Mouse (Mus musculus) stomach, postnatal 0 days (tissue): Measurements from ENCODE around the gene Patl2. TPM values are rescaled to one million over a fixed set of nuclear protein-coding genes. Genes with fewer than 3 reads are reported as not detected.

Source experiments
- ATAC-seq: fragments of 200-750 bp; cut with Nextera tagmentation; 2 replicates; pipeline ENCODE4 v1.8.0; 2017; ENCODE audit not compliant: low FRiP score, low TSS enrichment
- DNase-seq: peaks from one replicate; pipeline ENCODE4 v3.0.0-alpha.2; 2016; ENCODE audit warnings: low spot score
- H3K27ac ChIP-seq: fragments of 300-500 bp; sonication (generic); replicated peaks from 2 replicates; pipeline ENCODE4 v1.5.1; 2014; ENCODE audit warnings: mild to moderate bottlenecking, control low read depth
- H3K27me3 ChIP-seq: fragments of 300-500 bp; sonication (generic); 2 replicates; pipeline ENCODE4 v1.6.1; 2014; ENCODE audit warnings: low read length; ENCODE audit not compliant: control insufficient read depth, insufficient read depth
- H3K36me3 ChIP-seq: fragments of 300-500 bp; sonication (generic); 2 replicates; pipeline ENCODE4 v1.6.1; 2014; ENCODE audit warnings: low read length, mixed read lengths; ENCODE audit not compliant: control insufficient read depth, insufficient read depth
- H3K4me1 ChIP-seq: fragments of 300-500 bp; sonication (generic); replicated peaks from 2 replicates; pipeline ENCODE4 v1.6.1; 2014; ENCODE audit warnings: antibody characterized with exemption; ENCODE audit not compliant: control insufficient read depth, insufficient read depth
- H3K4me2 ChIP-seq: fragments of 300-500 bp; sonication (generic); replicated peaks from 2 replicates; pipeline ENCODE4 v1.6.1; 2014; ENCODE audit warnings: low read depth, mild to moderate bottlenecking, control low read depth, moderate library complexity
- H3K4me3 ChIP-seq: fragments of 300-500 bp; sonication (generic); 2 replicates; pipeline ENCODE4 v1.5.1; 2014; ENCODE audit warnings: low read depth, low read length, control low read depth
- H3K9ac ChIP-seq: fragments of 300-500 bp; sonication (generic); 2 replicates; pipeline ENCODE4 v1.6.1; 2014; ENCODE audit warnings: mild to moderate bottlenecking, low read length, control low read depth, mixed read lengths
- H3K9me3 ChIP-seq: fragments of 300-500 bp; sonication (generic); 2 replicates; pipeline ENCODE4 v1.6.1; 2016; ENCODE audit warnings: low read length; ENCODE audit not compliant: control insufficient read depth
- CTCF ChIP-seq: IDR thresholded peaks from 2 replicates; pipeline ENCODE4 v1.5.1; 2016; ENCODE audit warnings: antibody characterized with exemption, low read depth, mild to moderate bottlenecking, moderate library complexity
- EP300 ChIP-seq: optimal IDR thresholded peaks from 2 replicates; pipeline ENCODE3; 2016; ENCODE audit warnings: antibody characterized with exemption
- WGBS: fragments of 180-500 bp; shearing (Covaris S2); extraction: QIAGEN DNeasy Blood & Tissue Kit; methylation state at CpG from one replicate; pipeline ENCODE4 v1.1.7; 2014; 5-methylcytosine and 5-hydroxymethylcytosine counted together
- polyA plus RNA-seq: library from polyadenylated mRNA; unstranded; fragments of >200 nt; fragmentation: Nextera tagmentation; extraction: Ambion mirVana; gene quantifications from 2 replicates; pipeline ENCODE4 v1.2.1, GENCODE M21; 2015

The Patl2 gene
- polyA plus RNA-seq, 1 experiment from 2014 or later, result not detected

- WGBS, result 71% methylated on average over 3 of the region's 3 CpGs
- TF ChIP-seq CTCF (no peak), EP300 (no peak)
- Histone ChIP-seq H3K4me2 (no peak overlapping the region), H3K9me3 (no peaks in the 10 kb centered on the region), H3K36me3 (no peaks in the 10 kb centered on the region), H3K9ac (no peak overlapping the region), H3K27ac (no peak overlapping the region), H3K27me3 (no peaks in the 10 kb centered on the region), H3K4me1 (no peaks in the 10 kb centered on the region), H3K4me3 (no peak overlapping the region)
- ATAC-seq (no peak), DNase-seq (no peak)
Measured at GRCm38 (mm10) chr2:122210534-122211228, 24.7 kb upstream of the Patl2 start.

DNA sequence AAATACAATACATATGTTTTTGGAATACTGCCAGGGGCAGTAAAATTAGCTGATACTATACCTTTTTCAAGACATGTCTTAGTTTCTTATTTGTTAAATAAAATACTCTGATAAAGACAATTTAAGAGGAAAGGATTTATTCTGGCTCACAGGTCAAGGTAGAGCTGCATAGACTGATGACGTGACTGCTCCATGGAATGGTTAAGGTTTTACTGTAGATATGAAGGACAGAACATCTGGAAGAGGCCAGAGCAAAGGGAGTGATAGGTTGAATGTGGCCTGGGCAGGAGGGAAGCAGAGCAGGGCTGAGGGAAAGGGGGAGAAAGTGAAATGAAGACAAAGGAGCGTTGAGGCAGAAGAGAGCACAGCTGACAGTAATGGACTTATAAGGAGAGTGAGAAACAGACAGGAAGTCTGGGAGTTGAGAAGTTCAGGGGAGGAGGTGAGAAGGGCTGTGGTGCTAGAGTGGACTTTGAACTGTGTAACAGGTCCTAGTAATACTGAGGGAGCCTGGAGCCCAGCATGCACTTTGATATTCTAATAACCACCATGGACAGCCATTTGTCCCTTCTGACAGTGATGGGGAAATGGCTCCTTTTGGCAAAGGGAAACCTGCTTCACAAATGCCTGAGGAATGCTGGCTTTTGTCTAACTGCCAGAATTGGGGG, 20.6 kb upstream of the Patl2 start:
- no peak overlapping the region for H3K4me3 ChIP-seq
- H3K27ac ChIP-seq, result no peak overlapping the region
- H3K9me3 ChIP-seq, result no peaks in the 10 kb centered on the region
- no peaks in the 10 kb centered on the region for H3K27me3 ChIP-seq
- no peaks in the 10 kb centered on the region for H3K4me1 ChIP-seq
- ATAC-seq, result peak; percentile 92
- no peak overlapping the region for H3K4me2 ChIP-seq
- no peak overlapping the region for H3K9ac ChIP-seq
- 43% methylated on average over 2 of the region's 2 CpGs for WGBS
- TF ChIP-seq EP300 (no peak), CTCF (no peak)
- no peaks in the 10 kb centered on the region for H3K36me3 ChIP-seq
- peak; percentile 50 for DNase-seq

- Histone ChIP-seq H3K4me3 (no peak overlapping the region), H3K36me3 (no peaks in the 10 kb centered on the region), H3K4me2 (no peak overlapping the region), H3K9me3 (no peaks in the 10 kb centered on the region), H3K9ac (no peak overlapping the region), H3K27ac (no peak overlapping the region), H3K4me1 (no peaks in the 10 kb centered on the region), H3K27me3 (no peaks in the 10 kb centered on the region)
- 69% methylated on average over 1 of the region's 1 CpGs for WGBS
- no peak for TF ChIP-seq CTCF
- TF ChIP-seq EP300, result no peak
- DNase-seq (no peak), ATAC-seq (no peak)
Measured at GRCm38 (mm10) chr2:122201501-122201900, 15.5 kb upstream of the Patl2 start.

- H3K4me3 ChIP-seq, result no peak overlapping the region
- no peak overlapping the region for H3K4me2 ChIP-seq
- ATAC-seq (peak; percentile 77), DNase-seq (no peak)
- H3K36me3 ChIP-seq, result no peaks in the 10 kb centered on the region
- no peaks in the 10 kb centered on the region for H3K4me1 ChIP-seq
- no peaks in the 10 kb centered on the region for H3K9me3 ChIP-seq
- no peak overlapping the region for H3K9ac ChIP-seq
- H3K27ac ChIP-seq, result no peak overlapping the region
- H3K27me3 ChIP-seq, result no peaks in the 10 kb centered on the region
- no peak for TF ChIP-seq EP300
- peak; percentile 81 for TF ChIP-seq CTCF
- WGBS, result 59% methylated on average over 1 of the region's 1 CpGs
Measured at GRCm38 (mm10) chr2:122194509-122194929, 8.5 kb upstream of the Patl2 start.

- no peak for TF ChIP-seq CTCF
- TF ChIP-seq EP300, result no peak
Measured at GRCm38 (mm10) chr2:122191849-122192248, 5.9 kb upstream of the Patl2 start.

GRCm38 (mm10) chr2:122186751-122187150, 762 bp upstream of the Patl2 start:
- 71% methylated on average over 3 of the region's 3 CpGs for WGBS
- Histone ChIP-seq H3K4me2 (no peak overlapping the region), H3K27ac (no peak overlapping the region), H3K4me1 (no peaks in the 10 kb centered on the region), H3K4me3 (no peak overlapping the region), H3K9ac (no peak overlapping the region), H3K9me3 (no peaks in the 10 kb centered on the region), H3K36me3 (no peaks in the 10 kb centered on the region), H3K27me3 (no peaks in the 10 kb centered on the region)
- ATAC-seq (no peak), DNase-seq (no peak)
- no peak for TF ChIP-seq CTCF

More at GRCm38 (mm10) chr2:122191849-122192248, 5.9 kb upstream of the Patl2 start:
- DNase-seq (no peak), ATAC-seq (no peak)
- no peak overlapping the region for H3K4me3 ChIP-seq
- no peaks in the 10 kb centered on the region for H3K4me1 ChIP-seq
- H3K9me3 ChIP-seq, result no peaks in the 10 kb centered on the region
- H3K36me3 ChIP-seq, result no peaks in the 10 kb centered on the region
- no peak overlapping the region for H3K4me2 ChIP-seq
- 69% methylated on average over 3 of the region's 3 CpGs for WGBS
- no peaks in the 10 kb centered on the region for H3K27me3 ChIP-seq
- H3K9ac ChIP-seq, result no peak overlapping the region
- no peak overlapping the region for H3K27ac ChIP-seq
